In the genomic region with DNA sequence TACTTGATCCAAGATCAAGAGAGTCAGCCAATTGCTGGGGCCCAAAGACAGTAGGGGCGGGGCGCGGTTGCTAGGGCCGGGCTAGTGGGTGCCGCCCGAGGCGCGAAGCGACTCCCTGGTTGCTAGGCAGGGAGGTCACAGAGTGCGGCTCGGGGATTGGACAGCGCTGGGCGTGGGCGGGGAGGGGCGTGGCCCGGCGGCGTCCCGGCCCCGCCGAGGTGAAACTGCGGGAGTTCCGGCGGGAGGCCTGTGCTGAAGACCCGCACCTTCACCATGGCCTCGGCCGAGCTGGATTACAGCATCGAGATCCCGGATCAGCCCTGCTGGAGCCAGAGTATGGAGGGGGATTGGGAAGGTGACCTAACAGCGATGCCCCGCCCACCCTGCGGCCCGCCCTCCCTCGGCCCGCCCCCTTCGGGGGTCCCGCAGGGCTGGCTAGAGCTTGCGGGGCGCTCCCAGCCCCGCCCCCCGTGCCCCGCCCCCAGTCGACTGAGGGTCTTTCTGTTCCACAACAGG, we compare ENCODE assay signal across 8 mouse cellular contexts. TPM values are rescaled to one million over a fixed set of nuclear protein-coding genes. Genes with fewer than 3 reads are reported as not detected.
DNase-seq lines count a peak whose midpoint lies in the region; ATAC-seq lines count a peak whose summit lies in the region.

TSS of gene Tmem53 (plus strand) at position 151 of the 516 bp plus-strand sequence.
TSS of gene Armh1 (minus strand) at position 325 of the 516 bp plus-strand sequence.

- peak; percentile 82 for ATAC-seq in granulocyte monocyte progenitor cell, adult 5-6 weeks (replicated peaks; ENCODE audit: poor library complexity, severe bottlenecking)
- peak; percentile 98 for ATAC-seq in limb, embryonic 12.5 days (ENCODE audit: insufficient number of reproducible peaks, insufficient read depth, low FRiP score, low TSS enrichment, low read depth)
- peak; percentile 95 for ATAC-seq in midbrain, embryonic 15.5 days (replicated peaks)

- H3K27me3 ChIP-seq in embryonic facial prominence, embryonic 10.5 days (replicated peaks; ENCODE audit: low read depth, poor library complexity, severe bottlenecking): 0 out of 2 replicates have a peak, but pooled peaks cover 5% of the 10 kb centered on the region
- no peaks in the 10 kb centered on the region for H3K27me3 ChIP-seq in limb, embryonic 12.5 days
- no peaks in the 10 kb centered on the region for H3K27me3 ChIP-seq in midbrain, embryonic 15.5 days (replicated peaks)

- peaks cover 42% of the 10 kb centered on the region for H3K4me1 ChIP-seq in embryonic facial prominence, embryonic 10.5 days
- H3K4me1 ChIP-seq in limb, embryonic 12.5 days (replicated peaks): peaks cover 31% of the 10 kb centered on the region
- H3K4me1 ChIP-seq in midbrain, embryonic 15.5 days: peaks cover 12% of the 10 kb centered on the region

- peak within 1 kb of the TSS; percentile 65 for H3K4me2 ChIP-seq in limb, embryonic 12.5 days
- H3K4me2 ChIP-seq in midbrain, embryonic 15.5 days: peak within 1 kb of the TSS; percentile 63

- peak; percentile 95 for DNase-seq in 3134 (ENCODE audit: extremely low read depth, insufficient read length, low spot score)
- DNase-seq in adrenal gland, postnatal 14 days: peak; percentile 98
- peak; percentile 98 for DNase-seq in embryonic facial prominence, embryonic 10.5 days (ENCODE audit: low spot score)
- DNase-seq in kidney, adult 11 months: peak; percentile 94
- DNase-seq in spleen, adult 18-20 months: peak; percentile 76 to 80

- no peaks in the 10 kb centered on the region for H3K36me3 ChIP-seq in embryonic facial prominence, embryonic 10.5 days (replicated peaks)
- no peaks in the 10 kb centered on the region for H3K36me3 ChIP-seq in limb, embryonic 12.5 days
- H3K36me3 ChIP-seq in midbrain, embryonic 15.5 days (replicated peaks): no peaks in the 10 kb centered on the region

- H3K9ac ChIP-seq in limb, embryonic 12.5 days (replicated peaks): peak within 1 kb of the TSS; percentile 60
- H3K9ac ChIP-seq in midbrain, embryonic 15.5 days: peak within 1 kb of the TSS; percentile 47

- peak within 1 kb of the TSS; percentile 76 for H3K4me3 ChIP-seq in embryonic facial prominence, embryonic 10.5 days
- peak within 1 kb of the TSS; percentile 63 for H3K4me3 ChIP-seq in limb, embryonic 12.5 days (replicated peaks)
- H3K4me3 ChIP-seq in midbrain, embryonic 15.5 days: peak within 1 kb of the TSS; percentile 53

- no peaks in the 10 kb centered on the region for H3K9me3 ChIP-seq in embryonic facial prominence, embryonic 10.5 days
- H3K9me3 ChIP-seq in limb, embryonic 12.5 days: no peaks in the 10 kb centered on the region
- H3K9me3 ChIP-seq in midbrain, embryonic 15.5 days: no peaks in the 10 kb centered on the region

- peak within 1 kb of the TSS; percentile 92 for H3K27ac ChIP-seq in embryonic facial prominence, embryonic 10.5 days (replicated peaks)
- peak within 1 kb of the TSS; percentile 84 for H3K27ac ChIP-seq in limb, embryonic 12.5 days
- peak within 1 kb of the TSS; percentile 67 for H3K27ac ChIP-seq in midbrain, embryonic 15.5 days

- WGBS in embryonic facial prominence, embryonic 10.5 days: under 1% methylated on average over 43 of the region's 43 CpGs
- WGBS in limb, embryonic 12.5 days: 0% methylated on average over 41 of the region's 43 CpGs
- WGBS in midbrain, embryonic 15.5 days: 0% methylated on average over 39 of the region's 43 CpGs

RNA-seq across cellular contexts. Expression of gene Tmem53, which starts in this region (rescaled TPM):
- total RNA-seq in adrenal gland, postnatal 14 days (2021): 53.1 and 57.3 TPM in 2 replicates
- polyA plus RNA-seq in embryonic facial prominence, embryonic 10.5 days (2016; fragmentation: Nextera tagmentation; extraction: Ambion mirVana): 10.8 and 11.6 TPM in 2 replicates
- total RNA-seq in granulocyte monocyte progenitor cell, adult 5-6 weeks (2014; fragmentation: Nextera tagmentation): 3.7 and 5.1 TPM in 2 replicates
- 0.36 and 4.8 TPM in 2 replicates for total RNA-seq in granulocyte monocyte progenitor cell, adult 5-6 weeks (2017)
- polyA plus RNA-seq in limb, embryonic 12.5 days (2016; fragmentation: Nextera tagmentation; extraction: Ambion mirVana): 8.8 and 11.0 TPM in 2 replicates
- polyA plus RNA-seq in midbrain, embryonic 15.5 days (2015; fragmentation: Nextera tagmentation; extraction: Ambion mirVana): 9.6 and 11.1 TPM in 2 replicates

RNA-seq across cellular contexts. Expression of gene Armh1, which starts in this region (rescaled TPM):
- 2.2 and 2.4 TPM in 2 replicates for total RNA-seq in adrenal gland, postnatal 14 days (2021)
- polyA plus RNA-seq in embryonic facial prominence, embryonic 10.5 days (2016; fragmentation: Nextera tagmentation; extraction: Ambion mirVana): 0.26 TPM in 2 replicates
- not detected in 2 replicates for total RNA-seq in granulocyte monocyte progenitor cell, adult 5-6 weeks (2014; fragmentation: Nextera tagmentation)
- not detected in 2 replicates for total RNA-seq in granulocyte monocyte progenitor cell, adult 5-6 weeks (2017)
- 0.26 and 0.65 TPM in 2 replicates for polyA plus RNA-seq in limb, embryonic 12.5 days (2016; fragmentation: Nextera tagmentation; extraction: Ambion mirVana)
- polyA plus RNA-seq in midbrain, embryonic 15.5 days (2015; fragmentation: Nextera tagmentation; extraction: Ambion mirVana): 1.8 TPM in 2 replicates

Comparison
In these comparisons a context has a peak if more than half of its experiments do, and no peak if none do; other contexts are left out.
1. Peak in every context shown above with its lines: DNase-seq, ATAC-seq, H3K4me3 ChIP-seq and H3K27ac ChIP-seq.